Mouse (Mus musculus) heart, embryonic 15.5 days (tissue): Measurements from ENCODE around the gene Yipf3. TPM values are rescaled to one million over a fixed set of nuclear protein-coding genes. Genes with fewer than 3 reads are reported as not detected.

Source experiments
- ATAC-seq: fragments of 200-750 bp; cut with Nextera tagmentation; replicated peaks from 2 replicates; pipeline ENCODE4 v1.8.0; 2017; ENCODE audit warnings: low read depth, moderate TSS enrichment; ENCODE audit not compliant: insufficient number of reproducible peaks, insufficient read depth, low FRiP score
- H3K27ac ChIP-seq: fragments of 300-500 bp; sonication (generic); 2 replicates; pipeline ENCODE4 v1.5.1; 2015; ENCODE audit warnings: mild to moderate bottlenecking, inconsistent platforms
- H3K27me3 ChIP-seq: fragments of 300-500 bp; sonication (generic); 2 replicates; pipeline ENCODE4 v1.6.1; 2015; ENCODE audit warnings: inconsistent platforms
- H3K36me3 ChIP-seq: fragments of 300-500 bp; sonication (generic); 2 replicates; pipeline ENCODE4 v1.6.1; 2015; ENCODE audit warnings: mild to moderate bottlenecking, inconsistent platforms
- H3K4me1 ChIP-seq: fragments of 300-500 bp; sonication (generic); replicated peaks from 2 replicates; pipeline ENCODE4 v1.6.1; 2015; ENCODE audit warnings: inconsistent platforms
- H3K4me2 ChIP-seq: fragments of 300-500 bp; sonication (generic); 2 replicates; pipeline ENCODE4 v1.6.1; 2015; ENCODE audit warnings: inconsistent platforms, mild to moderate bottlenecking, moderate library complexity
- H3K4me3 ChIP-seq: fragments of 300-500 bp; sonication (generic); 2 replicates; pipeline ENCODE4 v1.5.1; 2015; ENCODE audit warnings: mild to moderate bottlenecking, inconsistent platforms
- H3K9ac ChIP-seq: fragments of 300-500 bp; sonication (generic); 2 replicates; pipeline ENCODE4 v1.6.1; 2015; ENCODE audit warnings: mild to moderate bottlenecking, inconsistent platforms
- H3K9me3 ChIP-seq: fragments of 300-500 bp; sonication (generic); replicated peaks from 2 replicates; pipeline ENCODE4 v1.6.1; 2016; ENCODE audit warnings: inconsistent platforms
- WGBS: fragments of 180-500 bp; shearing (Covaris S2); methylation state at CpG from one replicate; pipeline ENCODE4 v1.1.7; 2015; ENCODE audit warnings: mixed read lengths; 5-methylcytosine and 5-hydroxymethylcytosine counted together
- polyA plus RNA-seq: library from polyadenylated mRNA; unstranded; fragments of >200 nt; fragmentation: Nextera tagmentation; extraction: Ambion mirVana; gene quantifications from 2 replicates; pipeline ENCODE4 v1.2.1, GENCODE M21; 2015

Gene Yipf3
- polyA plus RNA-seq, 1 experiment from 2014 or later, result 72.1 TPM

GRCm38 (mm10) chr17:46272058-46272457 lies 24.2 kb downstream of the Yipf3 start:
- ATAC-seq, result no peak
- Histone ChIP-seq H3K27me3 (no peaks in the 10 kb centered on the region), H3K4me1 (peaks cover 51% of the 10 kb centered on the region), H3K27ac (no peak overlapping the region), H3K9ac (no peak overlapping the region), H3K4me2 (no peak overlapping the region), H3K9me3 (no peaks in the 10 kb centered on the region), H3K36me3 (peaks cover 16% of the 10 kb centered on the region), H3K4me3 (no peak overlapping the region)
- 76% methylated on average over 2 of the region's 2 CpGs for WGBS

GRCm38 (mm10) chr17:46272675-46273074 lies 24.8 kb downstream of the Yipf3 start:
- Histone ChIP-seq H3K27me3 (no peaks in the 10 kb centered on the region), H3K36me3 (peaks cover 16% of the 10 kb centered on the region), H3K4me1 (peaks cover 53% of the 10 kb centered on the region), H3K4me3 (no peak overlapping the region), H3K4me2 (no peak overlapping the region), H3K27ac (no peak overlapping the region), H3K9ac (no peak overlapping the region), H3K9me3 (no peaks in the 10 kb centered on the region)
- ATAC-seq, result 0 out of 2 replicates have a peak, but pooled peaks have one; percentile 40
- WGBS, result 74% methylated on average over 5 of the region's 5 CpGs

DNA sequence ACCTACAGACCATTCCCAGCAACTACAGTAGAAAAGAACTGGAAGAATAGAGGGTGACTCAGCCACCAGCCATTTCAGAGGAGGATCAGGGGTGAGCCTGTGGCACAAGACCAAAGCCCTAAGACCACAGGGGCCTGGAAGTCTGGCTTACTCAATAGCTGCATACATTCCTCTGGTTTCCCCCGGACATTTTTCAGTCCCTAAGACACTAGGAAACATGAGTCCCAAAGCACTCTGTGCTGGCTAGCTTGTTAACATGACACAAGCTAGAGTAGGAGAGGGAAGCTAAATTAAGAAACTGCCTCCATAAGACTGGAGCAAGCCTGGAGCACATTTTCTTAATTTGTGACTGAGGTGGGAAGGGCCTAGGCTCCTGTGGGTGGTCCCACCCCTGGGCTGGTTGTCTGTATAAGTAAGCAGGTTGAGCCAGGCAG lies 25.9 kb downstream of the Yipf3 start:
- no peaks in the 10 kb centered on the region for H3K9me3 ChIP-seq
- peak overlapping the region; percentile 73 for H3K27ac ChIP-seq
- no peak overlapping the region for H3K4me3 ChIP-seq
- H3K36me3 ChIP-seq, result peaks cover 22% of the 10 kb centered on the region
- 36% methylated on average over 1 of the region's 1 CpGs for WGBS
- ATAC-seq, result no peak
- H3K4me2 ChIP-seq, result no peak overlapping the region
- peaks cover 53% of the 10 kb centered on the region for H3K4me1 ChIP-seq
- H3K27me3 ChIP-seq, result no peaks in the 10 kb centered on the region
- no peak overlapping the region for H3K9ac ChIP-seq

DNA sequence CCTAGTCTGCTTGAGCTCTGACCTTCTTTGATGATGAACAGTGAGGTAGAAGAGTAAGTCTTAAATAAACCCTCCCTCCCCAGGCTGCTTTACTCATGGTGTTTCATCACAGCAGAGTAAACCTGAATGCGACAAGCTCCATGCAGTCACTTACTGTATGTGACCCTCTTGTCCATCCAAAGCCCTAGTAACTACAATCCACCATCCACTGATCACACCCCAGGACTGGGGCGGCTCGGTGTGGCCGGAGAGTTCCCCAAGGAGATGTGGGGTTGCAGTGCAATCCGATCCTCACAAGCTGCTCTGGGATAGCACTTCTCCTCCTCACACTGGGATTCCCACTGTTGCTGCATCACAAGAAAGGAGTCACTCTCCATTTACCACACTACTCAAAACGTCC lies 26.6 kb downstream of the Yipf3 start:
- H3K9me3 ChIP-seq, result no peaks in the 10 kb centered on the region
- 0 out of 2 replicates have a peak overlapping the region, but pooled peaks have one; percentile 15 for H3K9ac ChIP-seq
- H3K36me3 ChIP-seq, result peaks cover 29% of the 10 kb centered on the region
- WGBS, result 70% methylated on average over 6 of the region's 6 CpGs
- H3K4me3 ChIP-seq, result no peak overlapping the region
- no peaks in the 10 kb centered on the region for H3K27me3 ChIP-seq
- no peak overlapping the region for H3K4me2 ChIP-seq
- ATAC-seq, result no peak
- peaks cover 46% of the 10 kb centered on the region for H3K4me1 ChIP-seq
- peak overlapping the region; percentile 73 for H3K27ac ChIP-seq

- ATAC-seq, result no peak
- H3K4me1 ChIP-seq, result peaks cover 41% of the 10 kb centered on the region
- no peak overlapping the region for H3K27ac ChIP-seq
- H3K9ac ChIP-seq, result no peak overlapping the region
- 85% methylated on average over 6 of the region's 6 CpGs for WGBS
- H3K4me3 ChIP-seq, result no peak overlapping the region
- no peaks in the 10 kb centered on the region for H3K9me3 ChIP-seq
- no peak overlapping the region for H3K4me2 ChIP-seq
- H3K36me3 ChIP-seq, result peaks cover 34% of the 10 kb centered on the region
- H3K27me3 ChIP-seq, result no peaks in the 10 kb centered on the region
These were observed 27.2 kb downstream of the Yipf3 start for GRCm38 (mm10) chr17:46275034-46275433.

- 59% methylated on average over 10 of the region's 10 CpGs for WGBS
- peaks cover 36% of the 10 kb centered on the region for H3K36me3 ChIP-seq
- H3K9ac ChIP-seq, result no peak overlapping the region
- no peak overlapping the region for H3K4me3 ChIP-seq
- H3K9me3 ChIP-seq, result no peaks in the 10 kb centered on the region
- no peak overlapping the region for H3K4me2 ChIP-seq
- H3K27me3 ChIP-seq, result no peaks in the 10 kb centered on the region
- ATAC-seq, result no peak
- no peak overlapping the region for H3K27ac ChIP-seq
- H3K4me1 ChIP-seq, result peaks cover 39% of the 10 kb centered on the region
These were observed 27.6 kb downstream of the Yipf3 start for GRCm38 (mm10) chr17:46275506-46275905.

DNA sequence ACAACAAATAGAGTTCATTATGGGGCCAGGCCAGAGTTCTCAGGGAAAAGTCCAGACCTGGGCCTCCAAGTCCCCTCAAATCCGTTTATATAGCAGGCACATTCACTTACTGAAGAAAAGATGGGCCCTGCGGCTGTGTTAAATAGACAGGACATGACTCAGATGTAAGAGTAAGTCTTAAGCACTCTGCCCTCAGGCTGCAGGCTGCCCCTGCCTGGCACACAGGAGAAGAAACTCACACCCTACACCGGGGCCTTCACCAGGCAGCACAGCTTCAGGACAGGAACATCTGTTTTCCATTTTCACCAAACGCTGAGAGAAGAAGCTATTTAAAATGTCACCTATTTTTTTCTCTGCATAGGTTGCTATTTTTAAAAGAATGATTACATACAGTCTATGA lies 29.7 kb downstream of the Yipf3 start:
- no peaks in the 10 kb centered on the region for H3K9me3 ChIP-seq
- H3K27ac ChIP-seq, result peak overlapping the region; percentile 48
- peak overlapping the region; percentile 19; the same call in 1 of the 2 replicates for H3K9ac ChIP-seq
- ATAC-seq, result no peak
- WGBS, result 59% methylated on average over 4 of the region's 4 CpGs
- H3K4me3 ChIP-seq, result no peak overlapping the region
- no peaks in the 10 kb centered on the region for H3K27me3 ChIP-seq
- no peak overlapping the region for H3K4me2 ChIP-seq
- peaks cover 51% of the 10 kb centered on the region for H3K4me1 ChIP-seq
- H3K36me3 ChIP-seq, result peaks cover 24% of the 10 kb centered on the region

DNA sequence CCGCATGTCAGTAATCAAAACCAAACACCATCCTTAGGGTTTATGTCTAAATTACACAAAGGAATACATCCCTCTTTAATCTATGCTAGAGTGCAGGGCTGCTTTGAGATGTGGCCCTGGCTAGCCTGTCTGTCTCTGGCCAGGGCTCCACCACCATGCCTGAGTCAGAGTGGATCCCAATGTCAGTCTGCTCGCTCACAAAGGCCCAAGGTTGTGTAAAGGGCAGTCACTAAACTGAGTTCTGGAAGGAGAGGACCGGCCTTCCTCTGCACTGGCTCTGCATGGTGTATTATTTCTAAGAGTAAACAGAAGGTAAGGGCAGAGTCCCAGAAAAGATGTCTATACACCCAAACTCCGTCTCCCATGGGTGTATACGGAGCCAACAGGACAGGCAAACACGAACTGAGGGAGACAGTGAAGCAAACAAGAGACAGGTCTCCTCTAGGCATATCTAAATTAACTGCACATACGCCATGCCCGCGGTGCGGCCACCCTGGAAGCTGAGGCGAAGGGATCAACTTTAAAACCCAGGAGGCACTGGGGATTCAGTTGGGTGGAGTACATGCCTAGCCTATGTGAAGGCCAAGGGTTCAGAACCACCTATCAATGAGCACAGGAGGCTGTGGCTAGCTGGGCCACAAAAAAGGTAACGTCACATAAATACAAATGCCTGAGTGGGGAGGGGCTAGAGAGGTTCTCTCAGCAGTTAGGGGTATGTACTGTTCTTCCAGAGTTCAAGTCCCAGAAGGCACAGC lies 30.3 kb downstream of the Yipf3 start:
- H3K4me2 ChIP-seq, result no peak overlapping the region
- H3K4me1 ChIP-seq, result peaks cover 47% of the 10 kb centered on the region
- WGBS, result 78% methylated on average over 12 of the region's 12 CpGs
- no peaks in the 10 kb centered on the region for H3K9me3 ChIP-seq
- no peaks in the 10 kb centered on the region for H3K27me3 ChIP-seq
- no peak overlapping the region for H3K4me3 ChIP-seq
- peaks cover 24% of the 10 kb centered on the region for H3K36me3 ChIP-seq
- no peak for ATAC-seq
- peak overlapping the region; percentile 48 for H3K27ac ChIP-seq
- H3K9ac ChIP-seq, result no peak overlapping the region

- Histone ChIP-seq H3K4me1 (peaks cover 29% of the 10 kb centered on the region), H3K4me2 (peak within 1 kb of the TSS; percentile 86), H3K36me3 (peaks cover 21% of the 10 kb centered on the region), H3K27me3 (no peaks in the 10 kb centered on the region), H3K9me3 (no peaks in the 10 kb centered on the region), H3K9ac (peak within 1 kb of the TSS; percentile 68), H3K4me3 (peak within 1 kb of the TSS; percentile 70), H3K27ac (peak within 1 kb of the TSS; percentile 90)
- WGBS, result under 1% methylated on average over 37 of the region's 37 CpGs
- ATAC-seq, result peak; percentile 95
These were observed 34.7 kb downstream of the Yipf3 start, which contains the start of gene Tjap1 for GRCm38 (mm10) chr17:46282483-46283123. Gene Tjap1, minus strand, starts transcription at chr17:46283026.

DNA sequence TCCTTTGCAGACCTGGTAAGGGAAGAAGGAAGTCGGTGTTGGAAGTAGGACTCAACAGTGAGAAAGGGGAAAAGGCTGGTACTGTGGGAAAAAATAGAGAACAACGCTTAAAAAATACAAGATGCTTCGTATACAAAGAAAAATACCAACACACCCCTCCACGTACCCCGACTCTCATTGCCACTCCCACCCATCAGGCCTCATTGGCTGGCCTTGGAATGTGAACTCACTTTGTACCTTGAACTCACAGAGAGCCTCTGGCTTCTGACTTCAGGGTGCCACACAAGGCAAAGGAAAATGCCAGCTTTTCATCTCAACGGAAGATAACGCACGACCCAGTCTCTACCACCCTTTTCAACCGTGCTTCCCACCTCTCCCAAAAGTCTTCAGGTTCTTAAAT lies 35.3 kb downstream of the Yipf3 start:
- H3K4me1 ChIP-seq, result peaks cover 28% of the 10 kb centered on the region
- WGBS, result 32% methylated on average over 9 of the region's 9 CpGs
- peak overlapping the region; percentile 90; the same call in 1 of the 2 replicates for H3K27ac ChIP-seq
- ATAC-seq, result no peak
- H3K4me3 ChIP-seq, result peak overlapping the region; percentile 70
- H3K9me3 ChIP-seq, result no peaks in the 10 kb centered on the region
- H3K9ac ChIP-seq, result peak overlapping the region; percentile 68; the same call in 1 of the 2 replicates
- H3K4me2 ChIP-seq, result peak overlapping the region; percentile 86
- H3K36me3 ChIP-seq, result peaks cover 21% of the 10 kb centered on the region
- no peaks in the 10 kb centered on the region for H3K27me3 ChIP-seq

DNA sequence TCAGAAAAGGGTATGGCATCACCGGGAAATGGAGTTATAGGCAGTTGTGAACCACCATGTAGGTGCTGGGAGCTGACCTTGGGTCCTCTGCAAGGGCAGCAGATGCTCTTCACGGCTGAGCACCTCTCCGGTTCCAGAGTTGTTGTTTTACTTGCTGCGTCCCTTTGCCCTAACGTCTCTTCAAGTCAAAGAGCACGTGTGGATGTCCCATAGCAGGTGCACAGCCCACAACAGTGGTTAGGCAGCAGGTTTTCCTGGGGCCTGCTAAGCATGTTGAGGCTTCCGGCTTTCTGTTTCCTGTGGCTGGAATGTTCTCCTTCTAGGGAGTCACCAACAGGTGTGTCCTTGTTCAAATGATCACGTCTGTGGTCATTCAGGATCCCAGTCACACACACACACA lies 36.0 kb downstream of the Yipf3 start:
- no peaks in the 10 kb centered on the region for H3K9me3 ChIP-seq
- ATAC-seq, result no peak
- H3K4me2 ChIP-seq, result no peak overlapping the region
- WGBS, result 79% methylated on average over 8 of the region's 8 CpGs
- H3K4me1 ChIP-seq, result peaks cover 28% of the 10 kb centered on the region
- H3K27me3 ChIP-seq, result no peaks in the 10 kb centered on the region
- no peak overlapping the region for H3K4me3 ChIP-seq
- H3K36me3 ChIP-seq, result peaks cover 13% of the 10 kb centered on the region
- H3K9ac ChIP-seq, result no peak overlapping the region
- no peak overlapping the region for H3K27ac ChIP-seq
